ENCODE assay signal across 8 mouse cellular contexts in genomic region chr1:37540810-37541658, GRCm38 (mm10). TPM values are rescaled to one million over a fixed set of nuclear protein-coding genes. Genes with fewer than 3 reads are reported as not detected.
DNase-seq lines count a peak whose midpoint lies in the region; ATAC-seq lines count a peak whose summit lies in the region.

Mgat4a (minus strand) TSS chr1:37541016.

- H3K4me2 ChIP-seq in hindbrain, embryonic 14.5 days (replicated peaks) = peak within 1 kb of the TSS; percentile 84

- WGBS in hindbrain, embryonic 14.5 days = 1% methylated on average over 41 of the region's 72 CpGs

- no peaks in the 10 kb centered on the region for H3K9me3 ChIP-seq in hindbrain, embryonic 14.5 days (ENCODE audit: control insufficient read depth, low read length)

- peaks cover 18% of the 10 kb centered on the region for H3K27me3 ChIP-seq in hindbrain, embryonic 14.5 days (ENCODE audit: control insufficient read depth, insufficient read depth, low read length)

- ATAC-seq in hindbrain, embryonic 14.5 days (ENCODE audit: low FRiP score) = peak; percentile 99

- no peaks in the 10 kb centered on the region for H3K36me3 ChIP-seq in hindbrain, embryonic 14.5 days (replicated peaks; ENCODE audit: control insufficient read depth, insufficient read depth)

- DNase-seq in NIH3T3 (ENCODE audit: low read depth) = peak; percentile 73
- peak; percentile 94 for DNase-seq in cerebellum, adult 9-11 months
- DNase-seq in frontal cortex, postnatal 25 days (ENCODE audit: low spot score in 2 of 2) = peak; percentile 78 to 84
- peak; percentile 92 for DNase-seq in hindbrain, embryonic 14.5 days (ENCODE audit: low spot score)
- DNase-seq in layer of hippocampus, postnatal 25 days (ENCODE audit: extremely low spot score in 1 of 2, low spot score in 1 of 2) = peak; percentile 76
- peak; percentile 90 for DNase-seq in lung, postnatal 14 days
- DNase-seq in retina, adult 2 months (ENCODE audit: low read depth, low spot score) = peak; percentile 42
- peak; percentile 92 for DNase-seq in thymus, postnatal 25 days

- peak within 1 kb of the TSS; percentile 80 for H3K27ac ChIP-seq in hindbrain, embryonic 14.5 days

- peaks cover 3% of the 10 kb centered on the region; the same call in 1 of the 2 replicates for H3K4me1 ChIP-seq in hindbrain, embryonic 14.5 days (replicated peaks; ENCODE audit: control insufficient read depth, insufficient read depth, low read length)

- H3K4me3 ChIP-seq in hindbrain, embryonic 14.5 days (replicated peaks; ENCODE audit: low read length) = peak within 1 kb of the TSS; percentile 88

- peak within 1 kb of the TSS; percentile 84 for H3K9ac ChIP-seq in hindbrain, embryonic 14.5 days

RNA-seq across cellular contexts. Expression of gene Mgat4a, which starts in this region (rescaled TPM):
- polyA plus RNA-seq in hindbrain, embryonic 14.5 days (2014; fragmentation: Nextera tagmentation; extraction: Ambion mirVana) = 11.0 and 13.1 TPM in 2 replicates
- total RNA-seq in layer of hippocampus, postnatal 25 days (2021) = 10 to 100 TPM; 24.7 to 28.0 TPM

Comparison
In these comparisons a context has a peak if more than half of its experiments do, and no peak if none do; other contexts are left out.
1. Peak in every context shown above with its lines: DNase-seq, ATAC-seq, H3K4me3 ChIP-seq and H3K27ac ChIP-seq.
2. DNase-seq: peak in every context shown above with its lines; median percentile 94 in cerebellum, adult 9-11 months; 92 in hindbrain, embryonic 14.5 days; 92 in thymus, postnatal 25 days; 90 in lung, postnatal 14 days; 81 in frontal cortex, postnatal 25 days; 76 in layer of hippocampus, postnatal 25 days; 73 in NIH3T3; 42 in retina, adult 2 months.